Mouse (Mus musculus): ENCODE results near the gene Prrt4.
"Not testable (repeated sequence)": the region's sequence is repeated elsewhere in the genome, so short reads cannot be mapped to it uniquely, and the experiment has no call there.

Gene Prrt4

GRCm38 (mm10) chr6:29198309-29199222 is 19.2 kb upstream of the Prrt4 start:
- peak; percentile 61 to 79 for DNase-seq (ENCODE audit: low read depth in 2 of 2, low spot score in 2 of 2)

- no peak for DNase-seq (ENCODE audit: low read depth in 2 of 2, low spot score in 2 of 2)
These were observed 16.7 kb upstream of the Prrt4 start for GRCm38 (mm10) chr6:29195846-29196698.

- DNase-seq (ENCODE audit: low read depth in 2 of 2, low spot score in 2 of 2) = no peak
These were observed 15.8 kb upstream of the Prrt4 start for GRCm38 (mm10) chr6:29195146-29195545.

- DNase-seq (ENCODE audit: low read depth in 2 of 2, low spot score in 2 of 2) = no peak
These were observed 14.8 kb upstream of the Prrt4 start for GRCm38 (mm10) chr6:29193961-29194750.

GRCm38 (mm10) chr6:29187936-29188335 is 8.6 kb upstream of the Prrt4 start:
- DNase-seq (ENCODE audit: low read depth in 2 of 2, low spot score in 2 of 2) = no peak

- DNase-seq (ENCODE audit: low read depth in 2 of 2, low spot score in 2 of 2) = no peak
These were observed 459 bp upstream of the Prrt4 start for GRCm38 (mm10) chr6:29179843-29180242.

- DNase-seq (ENCODE audit: low read depth in 2 of 2, low spot score in 2 of 2) = no peak
These were observed 1.2 kb downstream of the Prrt4 start for GRCm38 (mm10) chr6:29177901-29178879.

GRCm38 (mm10) chr6:29175113-29175512 is 4.3 kb downstream of the Prrt4 start:
- no peak for DNase-seq (ENCODE audit: low read depth in 2 of 2, low spot score in 2 of 2)

- no peak for DNase-seq (ENCODE audit: low read depth in 2 of 2, low spot score in 2 of 2)
These were observed 5.0 kb downstream of the Prrt4 start for GRCm38 (mm10) chr6:29174368-29174767.

- peak; percentile 55 to 71 for DNase-seq (ENCODE audit: low read depth in 2 of 2, low spot score in 2 of 2)
These were observed 8.4 kb downstream of the Prrt4 start for GRCm38 (mm10) chr6:29170952-29171388.

GRCm38 (mm10) chr6:29170063-29170921 is 9.1 kb downstream of the Prrt4 start:
- DNase-seq (ENCODE audit: low read depth in 2 of 2, low spot score in 2 of 2) = peak; percentile 69 to 72

GRCm38 (mm10) chr6:29169675-29170062 is 9.7 kb downstream of the Prrt4 start:
- no peak for DNase-seq (ENCODE audit: low read depth in 2 of 2, low spot score in 2 of 2)

GRCm38 (mm10) chr6:29168871-29169270 is 10.5 kb downstream of the Prrt4 start:
- DNase-seq (ENCODE audit: low read depth in 2 of 2, low spot score in 2 of 2) = no peak

GRCm38 (mm10) chr6:29166196-29166595 is 13.2 kb downstream of the Prrt4 start:
- peak; percentile 29 to 54 for DNase-seq (ENCODE audit: low read depth in 2 of 2, low spot score in 2 of 2)

- peak; percentile 84 to 88 for DNase-seq (ENCODE audit: low read depth in 2 of 2, low spot score in 2 of 2)
These were observed 14.8 kb downstream of the Prrt4 start, which contains the start of gene Rbm28 for GRCm38 (mm10) chr6:29164314-29165244. TSS of gene Rbm28 (minus strand) at chr6:29165006.

GRCm38 (mm10) chr6:29161291-29161690 is 18.1 kb downstream of the Prrt4 start:
- not testable (repeated sequence) for DNase-seq (ENCODE audit: low read depth in 2 of 2, low spot score in 2 of 2)

- no peak for DNase-seq (ENCODE audit: low read depth in 2 of 2, low spot score in 2 of 2)
These were observed 18.6 kb downstream of the Prrt4 start for GRCm38 (mm10) chr6:29160786-29161185.

GRCm38 (mm10) chr6:29156326-29156725 is 23.1 kb downstream of the Prrt4 start:
- DNase-seq (ENCODE audit: low read depth in 2 of 2, low spot score in 2 of 2) = no peak
